Mouse (Mus musculus) liver, embryonic 13.5 days (tissue): ENCODE results near the gene Dpep1. TPM values are rescaled to one million over a fixed set of nuclear protein-coding genes. Genes with fewer than 3 reads are reported as not detected.

ENCODE experiments used
- polyA plus RNA-seq: library from polyadenylated mRNA; unstranded; fragments of >200 nt; fragmentation: Nextera tagmentation; extraction: Ambion mirVana; gene quantifications from 2 replicates; pipeline ENCODE4 v1.2.1, GENCODE M21; 2015

The Dpep1 gene
- polyA plus RNA-seq, 1 experiment from 2014 or later = 0.14 TPM

Other genes starting within 250 kb of the Dpep1 start
- 10.7 and 13.6 TPM in 2 replicates for gene Ankrd11, start 144.0 kb upstream of the Dpep1 start, polyA plus RNA-seq
- gene Spg7, start 123.3 kb upstream of the Dpep1 start, polyA plus RNA-seq = 25.3 and 25.7 TPM in 2 replicates
- 1,172 and 1,189 TPM in 2 replicates for gene Rpl13, start 83.9 kb upstream of the Dpep1 start, polyA plus RNA-seq
- 1.2 TPM in 2 replicates for gene Cpne7, start 68.9 kb upstream of the Dpep1 start, polyA plus RNA-seq
- gene Sult5a1, start 27.9 kb upstream of the Dpep1 start, polyA plus RNA-seq = 1.0 and 1.3 TPM in 2 replicates
- 74.6 and 77.5 TPM in 2 replicates for gene Chmp1a, start 26.5 kb downstream of the Dpep1 start, polyA plus RNA-seq
- gene Spata33, start 26.6 kb downstream of the Dpep1 start, polyA plus RNA-seq = 0.37 and 0.43 TPM in 2 replicates
- gene Cdk10, start 38.6 kb downstream of the Dpep1 start, polyA plus RNA-seq = 11.8 and 12.0 TPM in 2 replicates
- 1.2 TPM in 2 replicates for gene Spata2l, start 50.0 kb downstream of the Dpep1 start, polyA plus RNA-seq
- gene Zfp276, start 68.0 kb downstream of the Dpep1 start, polyA plus RNA-seq = 6.3 and 7.1 TPM in 2 replicates
- gene Vps9d1, start 68.1 kb downstream of the Dpep1 start, polyA plus RNA-seq = 4.0 and 4.4 TPM in 2 replicates
- gene Fanca, start 132.3 kb downstream of the Dpep1 start, polyA plus RNA-seq = 18.3 and 21.3 TPM in 2 replicates
- gene Spire2, start 146.5 kb downstream of the Dpep1 start, polyA plus RNA-seq = 3.1 and 3.4 TPM in 2 replicates
- 63.6 and 73.7 TPM in 2 replicates for gene Tcf25, start 187.5 kb downstream of the Dpep1 start, polyA plus RNA-seq
- gene Mc1r, start 220.9 kb downstream of the Dpep1 start, polyA plus RNA-seq = not detected in 2 replicates
- gene Tubb3, start 225.2 kb downstream of the Dpep1 start, polyA plus RNA-seq = 1.4 and 1.9 TPM in 2 replicates
- gene Def8, start 237.3 kb downstream of the Dpep1 start, polyA plus RNA-seq = 13.0 and 14.8 TPM in 2 replicates